Mouse (Mus musculus): Measurements from ENCODE around the gene Arhgap35.

- TF ChIP-seq CTCF (IDR thresholded peaks at IDR 0.05; ENCODE audit: borderline replicate concordance, control insufficient read depth, extremely low read depth, insufficient read depth, low read length, poor library complexity) (no peak), POLR2A (IDR thresholded peaks at IDR 0.05; ENCODE audit: control insufficient read depth, extremely low read depth, insufficient read depth, low read length, poor library complexity) (no peak)
Measured at GRCm38 (mm10) chr7:16474445-16474844, 140.3 kb downstream of the Arhgap35 start.

Data from thymus, adult 2 months (tissue).